Mouse (Mus musculus): ENCODE results near the gene Senp1.

GRCm38 (mm10) chr15:97992712-97993286, 100.7 kb downstream of the Senp1 start:
- TF ChIP-seq CTCF (IDR thresholded peaks at IDR 0.05; ENCODE audit: extremely low read depth, insufficient read depth, insufficient read length, insufficient replicate concordance) (no peak), POLR2A (IDR thresholded peaks at IDR 0.05; ENCODE audit: low read depth, low read length) (no peak)
